Mouse (Mus musculus): ENCODE measurements around the gene Ubr3.
A peak's percentile ranks its signal among the peaks of the same experiment; 100 is the strongest.
"Not testable (repeated sequence)": the region's sequence is repeated elsewhere in the genome, so short reads cannot be mapped to it uniquely, and the experiment has no call there.

The Ubr3 gene

GRCm38 (mm10) chr2:69897039-69897617, at the start of gene Ubr3:
Ubr3 (plus strand) TSS chr2:69897246.
- DNase-seq = peak; percentile 98

DNA sequence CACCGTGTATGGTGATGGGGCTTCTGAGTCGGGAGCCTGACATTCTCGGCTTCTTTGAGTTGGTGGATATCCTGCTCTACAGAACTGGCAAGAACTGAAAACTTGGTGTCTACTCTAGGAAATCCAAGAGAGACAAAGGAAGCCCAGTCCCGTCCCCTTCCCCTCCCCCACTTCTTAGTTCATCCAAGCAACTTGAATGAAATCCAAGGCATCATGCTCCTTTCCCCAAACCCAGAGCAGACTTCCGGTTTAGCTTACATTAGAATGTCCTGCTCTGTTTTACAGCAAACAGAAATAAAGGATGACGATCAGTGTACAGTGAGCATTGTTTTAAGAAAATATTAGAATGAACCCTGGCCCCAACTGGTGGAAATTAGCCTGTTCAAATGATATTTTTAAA, 47.8 kb upstream of the Ubr3 start:
- no peak for DNase-seq

- no peak for DNase-seq
These were observed 45.5 kb upstream of the Ubr3 start for GRCm38 (mm10) chr2:69851427-69852058.

DNA sequence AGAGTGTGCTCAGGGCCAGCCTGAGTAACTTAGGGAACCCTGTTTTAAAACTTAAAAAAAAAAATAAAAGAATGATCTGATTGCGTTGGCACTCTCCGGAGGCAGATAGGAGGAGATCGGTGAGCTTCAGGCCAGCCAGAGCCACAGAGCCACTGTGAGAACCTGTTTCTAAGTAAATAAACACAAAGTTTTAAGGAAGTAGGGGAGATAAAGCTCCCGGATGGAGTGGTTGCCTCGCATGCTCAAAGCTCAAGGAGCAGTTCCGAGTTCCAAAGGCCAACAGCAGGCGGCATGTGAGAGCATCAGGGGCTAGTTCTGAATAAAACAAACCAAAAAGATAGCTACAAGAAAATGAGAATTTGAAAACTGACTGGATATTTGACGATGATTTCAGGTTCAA, 40.7 kb upstream of the Ubr3 start:
- DNase-seq = no peak

- DNase-seq = no peak
These were observed 39.2 kb upstream of the Ubr3 start for GRCm38 (mm10) chr2:69857882-69858281.

DNA sequence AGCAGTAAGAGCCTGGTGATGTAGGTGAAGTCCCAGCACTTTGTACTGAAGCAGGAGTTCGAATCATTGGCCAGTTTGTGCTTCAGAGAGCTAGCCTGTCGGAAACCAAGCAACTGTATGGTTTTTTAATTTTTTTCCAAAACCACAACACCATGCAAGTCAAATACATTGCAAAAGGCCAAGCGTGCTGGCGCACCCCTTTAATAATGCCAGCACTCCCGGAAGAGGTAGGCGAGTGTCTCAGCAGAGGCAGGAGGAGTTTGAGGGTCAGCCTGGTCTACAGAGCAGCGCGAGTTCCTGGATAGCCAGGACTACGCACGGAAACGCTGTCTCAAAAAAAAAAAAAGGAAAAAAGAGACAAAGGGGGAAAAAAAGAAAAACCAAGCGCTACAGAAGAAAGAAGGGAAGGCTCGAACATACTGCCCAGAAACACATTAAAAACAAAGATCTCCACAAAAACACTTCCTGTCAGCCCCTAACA, 36.0 kb upstream of the Ubr3 start:
- no peak for DNase-seq

DNA sequence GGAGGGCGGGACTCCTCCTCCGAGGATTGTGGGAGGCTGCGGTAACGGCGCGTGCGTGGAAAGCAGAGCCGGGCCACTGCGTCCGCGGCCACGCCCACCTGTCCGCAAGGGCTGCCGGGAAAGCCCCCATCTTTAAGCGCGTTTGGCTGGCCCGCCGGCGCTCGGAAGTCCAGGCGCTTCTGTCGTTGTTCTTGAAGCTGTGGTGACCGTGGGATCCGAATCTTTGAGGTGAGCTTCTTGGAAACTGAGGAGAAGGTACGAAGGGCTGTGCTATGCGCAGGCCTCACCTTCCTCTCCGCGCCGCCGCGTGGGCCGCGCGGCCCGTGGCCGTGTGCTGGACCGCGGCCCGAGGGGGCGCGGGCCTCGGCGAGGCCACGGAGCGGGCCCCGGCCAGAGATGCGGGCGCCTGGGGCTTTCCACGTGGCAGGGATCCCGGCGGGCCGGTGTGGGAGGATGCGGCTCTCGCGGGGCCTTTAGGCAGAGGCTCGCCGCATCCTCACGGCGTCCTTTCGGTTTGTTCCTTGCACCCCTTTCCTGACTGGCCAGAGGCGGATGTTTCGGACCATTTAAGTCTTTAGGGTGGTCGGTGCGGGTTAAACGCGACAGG, 35.5 kb upstream of the Ubr3 start, which contains the start of gene Ssb:
Gene Ssb, plus strand, starts transcription at position 78 of the 607 bp plus-strand sequence.
- peak; percentile 94 for DNase-seq

- no peak for DNase-seq
These were observed 34.9 kb upstream of the Ubr3 start for GRCm38 (mm10) chr2:69862117-69862657.

GRCm38 (mm10) chr2:69883990-69884391, 13.1 kb upstream of the Ubr3 start:
- DNase-seq = no peak

GRCm38 (mm10) chr2:69884581-69884980, 12.5 kb upstream of the Ubr3 start:
- DNase-seq = no peak

DNA sequence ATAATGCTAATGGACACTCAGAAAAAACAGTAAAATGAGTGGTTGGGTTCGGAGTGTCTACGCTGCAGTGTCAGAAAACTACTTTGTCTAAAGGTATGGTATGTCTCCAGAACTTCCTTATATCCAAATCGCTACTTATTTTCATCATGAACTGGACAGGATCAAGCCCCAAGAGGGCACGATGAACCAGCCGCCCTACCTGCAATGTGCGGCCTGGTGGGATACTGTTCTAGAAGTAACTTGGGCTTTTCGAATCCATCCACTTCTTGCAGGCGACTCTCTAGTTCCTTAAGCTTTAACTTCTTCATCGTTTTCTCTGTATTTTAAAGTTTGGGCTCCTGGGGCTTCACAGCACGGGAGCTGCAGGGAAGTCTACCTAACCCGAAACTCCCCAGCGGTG, 12.0 kb upstream of the Ubr3 start:
- DNase-seq = no peak

- DNase-seq = peak; percentile 93
These were observed 11.4 kb upstream of the Ubr3 start, which contains the start of gene Mettl5 for GRCm38 (mm10) chr2:69885451-69886305. Mettl5 (minus strand) TSS chr2:69885615.

DNA sequence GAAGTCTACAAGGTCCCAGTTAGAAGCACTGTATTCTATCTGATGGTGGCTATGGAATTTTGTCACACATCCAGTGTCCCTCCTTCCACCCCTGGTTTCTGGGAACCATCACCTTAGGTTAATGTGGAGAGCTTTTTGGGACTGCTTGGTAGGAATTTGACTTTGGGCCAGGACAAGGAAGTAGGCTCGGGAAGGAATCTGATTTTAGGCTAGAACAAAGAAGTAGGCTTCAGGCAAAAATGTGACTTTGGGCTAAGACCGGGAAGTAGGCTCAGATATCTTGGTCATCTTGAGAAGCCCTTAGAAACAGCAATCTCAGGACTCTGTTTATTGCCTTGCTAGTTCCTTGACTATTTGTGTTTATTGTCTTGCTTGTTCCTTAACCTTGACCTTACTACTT, 8.1 kb upstream of the Ubr3 start:
- DNase-seq = no peak

DNA sequence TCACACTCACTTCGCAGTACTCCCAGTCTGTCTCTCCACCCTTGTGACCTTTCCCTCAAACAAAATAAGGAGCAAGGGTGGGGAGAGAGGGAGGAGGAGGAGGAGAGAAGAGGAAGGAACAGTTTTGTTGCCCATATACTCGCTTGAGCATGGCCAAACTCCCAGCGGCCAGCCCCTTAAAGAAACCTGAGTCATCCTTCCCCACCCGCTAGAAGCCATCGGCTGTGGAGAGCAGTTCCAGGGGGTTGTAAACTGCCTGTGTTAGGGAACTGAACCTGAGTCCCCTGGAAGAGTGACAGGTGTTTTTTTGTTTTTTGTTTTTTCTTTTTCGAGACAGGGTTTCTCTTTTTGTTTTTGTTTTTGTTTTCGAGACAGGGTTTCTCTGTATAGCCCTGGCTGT, 6.2 kb upstream of the Ubr3 start:
- DNase-seq = no peak

DNA sequence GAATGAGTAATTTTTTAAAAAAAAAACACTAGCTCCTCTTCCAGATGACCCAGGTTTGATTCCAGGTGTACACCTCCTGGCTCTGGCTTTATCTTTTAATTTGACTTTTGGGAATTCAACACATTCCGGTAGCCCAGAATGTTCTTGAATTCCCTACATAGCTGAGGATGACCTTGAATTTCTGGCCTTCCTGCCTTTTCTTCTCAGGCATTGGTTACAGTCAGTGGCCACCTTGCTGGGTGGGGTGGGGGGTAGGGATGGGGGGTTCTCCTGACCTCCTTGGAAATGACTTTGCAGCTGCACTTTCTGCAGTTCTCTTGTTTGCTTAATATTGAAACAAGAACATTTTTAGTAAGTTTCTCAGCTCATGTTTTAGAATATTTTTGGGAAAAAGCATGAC, 3.9 kb upstream of the Ubr3 start:
- no peak for DNase-seq

GRCm38 (mm10) chr2:69893891-69894290, 3.2 kb upstream of the Ubr3 start:
- DNase-seq = no peak

DNA sequence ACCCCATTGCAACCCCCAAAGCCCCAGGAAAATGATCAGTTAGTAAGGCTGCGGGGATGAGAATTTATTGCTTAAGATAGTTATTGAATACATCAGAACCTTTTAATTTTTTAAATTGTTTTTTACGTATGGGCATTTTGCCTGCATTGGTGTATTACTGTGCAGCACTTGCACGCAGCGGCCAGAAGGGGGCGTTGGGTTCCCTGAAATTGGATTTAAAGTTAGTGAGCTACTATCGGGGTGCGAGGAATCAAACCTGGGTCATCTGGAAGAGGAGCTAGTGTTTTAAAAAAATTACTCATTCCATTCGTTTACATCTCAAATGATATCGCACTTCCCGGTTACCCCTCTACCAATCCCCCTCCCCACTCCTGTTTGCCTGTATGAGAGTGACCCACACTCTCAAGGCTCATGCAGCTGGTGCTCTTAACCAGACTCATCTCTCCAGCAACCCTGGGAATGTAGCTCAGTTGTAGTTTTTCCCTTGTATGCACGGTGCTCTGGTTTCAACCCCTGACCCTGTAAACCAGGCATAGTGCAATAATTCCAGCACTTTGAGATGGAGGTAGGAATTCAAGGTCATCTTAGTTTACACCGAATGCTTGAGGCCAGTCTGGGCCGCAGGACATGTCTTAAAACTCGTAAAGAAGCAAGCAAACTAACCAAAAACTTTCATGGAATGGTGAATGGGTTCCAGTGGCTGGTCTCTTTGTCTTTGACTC, 1.4 kb upstream of the Ubr3 start:
- DNase-seq = no peak

GRCm38 (mm10) chr2:69896224-69896581, 843 bp upstream of the Ubr3 start:
- no peak for DNase-seq

DNA sequence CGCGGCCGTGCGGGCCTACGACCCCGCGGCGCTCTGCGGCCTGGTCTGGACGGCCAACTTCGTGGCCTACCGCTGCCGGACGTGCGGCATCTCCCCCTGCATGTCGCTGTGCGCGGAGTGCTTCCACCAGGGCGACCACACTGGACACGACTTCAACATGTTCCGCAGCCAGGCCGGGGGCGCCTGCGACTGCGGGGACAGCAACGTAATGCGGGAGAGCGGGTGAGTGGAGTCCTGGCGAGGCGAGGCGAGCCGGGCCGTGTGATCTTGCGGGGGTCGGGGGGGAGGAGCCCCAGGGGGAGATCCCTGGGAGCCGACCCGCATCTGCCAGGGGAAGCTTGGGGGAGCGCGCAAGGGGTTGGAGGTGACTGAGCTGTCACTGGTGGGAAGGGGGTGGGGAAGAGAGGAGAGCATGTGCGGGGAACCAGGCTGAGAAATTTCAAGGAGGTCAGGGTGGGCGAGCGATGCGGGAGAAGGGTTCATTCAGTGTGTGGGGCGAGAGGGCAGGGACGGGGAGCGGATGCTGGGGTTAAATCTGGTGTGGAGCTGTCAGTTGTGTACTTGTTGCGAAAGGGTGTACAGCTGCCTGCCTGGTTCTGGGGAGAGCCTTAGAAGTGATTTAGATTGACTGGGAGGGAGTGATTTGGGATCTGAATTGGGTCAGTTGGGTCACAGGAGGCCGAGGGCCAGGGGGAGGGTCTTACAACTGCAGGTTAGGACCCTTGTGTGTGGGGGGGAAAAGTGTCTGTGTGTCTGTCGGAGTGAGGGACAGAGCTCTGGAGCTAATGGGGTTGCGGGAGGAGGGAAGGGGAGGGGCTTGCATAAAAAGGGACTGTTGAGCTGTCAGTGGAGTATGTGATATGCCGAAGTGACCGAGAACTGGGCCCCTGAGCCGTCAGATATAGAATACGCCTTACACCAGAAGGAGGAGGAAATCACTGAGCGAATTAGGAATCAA, 851 bp downstream of the Ubr3 start:
- peak; percentile 40 for DNase-seq

DNA sequence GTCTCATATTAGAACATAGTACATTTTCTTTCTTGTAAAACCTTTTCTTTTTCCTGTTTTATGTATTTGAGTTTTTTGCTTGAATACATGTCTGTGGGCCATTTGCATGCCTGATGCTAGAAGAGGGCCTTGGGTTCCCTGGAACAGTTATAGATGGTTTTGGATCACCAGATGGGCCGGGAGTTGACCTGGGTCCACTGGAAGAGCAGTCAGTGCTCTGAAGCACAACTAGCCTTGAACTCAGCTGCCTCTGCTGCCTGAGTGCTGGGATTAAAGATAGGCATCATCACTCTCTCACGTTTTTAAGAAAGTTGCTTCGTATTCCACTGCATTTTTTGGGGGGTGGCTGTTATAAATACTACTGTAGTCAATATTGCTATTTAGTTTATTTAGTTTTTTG, 6.5 kb downstream of the Ubr3 start:
- DNase-seq = no peak

- DNase-seq = not testable (repeated sequence)
These were observed 10.3 kb downstream of the Ubr3 start for GRCm38 (mm10) chr2:69907394-69907793.

Data from right cerebral cortex, postnatal 14 days (tissue).